Mouse (Mus musculus) CD4-positive helper T cell, adult 2 months (primary cell): ENCODE measurements at regions not wholly inside any gene's neighbourhood (a gene's known extent, or its start where the extent isn't known, plus 50 kb on each side); places are given as distances from the start of the nearest gene placed in this dataset.

Experiments used
- DNase-seq: peaks from one replicate; pipeline ENCODE4 v3.0.0-alpha.2; 2012; ENCODE audit warnings: low read depth, missing footprints, low spot score

- no peak for DNase-seq
Measured at GRCm38 (mm10) chr17:76205082-76205481, 653.3 kb upstream of the Fam98a start.

- DNase-seq = no peak
Measured at GRCm38 (mm10) chr17:76184813-76185212, 633.1 kb upstream of the Fam98a start.

GRCm38 (mm10) chr17:76136660-76137495 lies 585.1 kb upstream of the Fam98a start:
- no peak for DNase-seq

- DNase-seq = no peak
Measured at GRCm38 (mm10) chr17:76134030-76134429, 582.3 kb upstream of the Fam98a start.

GRCm38 (mm10) chr17:76125260-76125659 lies 573.5 kb upstream of the Fam98a start:
- no peak for DNase-seq

GRCm38 (mm10) chr17:76111315-76112195 lies 559.8 kb upstream of the Fam98a start:
- no peak for DNase-seq

- no peak for DNase-seq
Measured at GRCm38 (mm10) chr17:76110856-76111255, 559.1 kb upstream of the Fam98a start.

- DNase-seq = no peak
Measured at GRCm38 (mm10) chr17:76083536-76083935, 531.8 kb upstream of the Fam98a start.

GRCm38 (mm10) chr17:76081780-76082179 lies 530.0 kb upstream of the Fam98a start:
- no peak for DNase-seq

GRCm38 (mm10) chr17:76046438-76046837 lies 494.7 kb upstream of the Fam98a start:
- no peak for DNase-seq

- no peak for DNase-seq
Measured at GRCm38 (mm10) chr17:76032710-76033109, 481.0 kb upstream of the Fam98a start.

- no peak for DNase-seq
Measured at GRCm38 (mm10) chr17:76008011-76008410, 456.3 kb upstream of the Fam98a start.

- no peak for DNase-seq
Measured at GRCm38 (mm10) chr17:76002836-76003235, 451.1 kb upstream of the Fam98a start.

GRCm38 (mm10) chr17:75961371-75961770 lies 409.6 kb upstream of the Fam98a start:
- no peak for DNase-seq

GRCm38 (mm10) chr17:75936686-75937380 lies 385.1 kb upstream of the Fam98a start:
- DNase-seq = no peak

- DNase-seq = no peak
Measured at GRCm38 (mm10) chr17:75931022-75931421, 379.3 kb upstream of the Fam98a start.

- no peak for DNase-seq
Measured at GRCm38 (mm10) chr17:75920240-75920639, 368.5 kb upstream of the Fam98a start.

- no peak for DNase-seq
Measured at GRCm38 (mm10) chr17:75917020-75917419, 365.3 kb upstream of the Fam98a start.

- no peak for DNase-seq
Measured at GRCm38 (mm10) chr17:75916590-75916989, 364.8 kb upstream of the Fam98a start.

- DNase-seq = no peak
Measured at GRCm38 (mm10) chr17:75915256-75915655, 363.5 kb upstream of the Fam98a start.

GRCm38 (mm10) chr17:75907085-75907484 lies 355.3 kb upstream of the Fam98a start:
- no peak for DNase-seq

- DNase-seq = no peak
Measured at GRCm38 (mm10) chr17:75906643-75907042, 354.9 kb upstream of the Fam98a start.
